ENCODE assay signal across 8 mouse cellular contexts in the genomic region with DNA sequence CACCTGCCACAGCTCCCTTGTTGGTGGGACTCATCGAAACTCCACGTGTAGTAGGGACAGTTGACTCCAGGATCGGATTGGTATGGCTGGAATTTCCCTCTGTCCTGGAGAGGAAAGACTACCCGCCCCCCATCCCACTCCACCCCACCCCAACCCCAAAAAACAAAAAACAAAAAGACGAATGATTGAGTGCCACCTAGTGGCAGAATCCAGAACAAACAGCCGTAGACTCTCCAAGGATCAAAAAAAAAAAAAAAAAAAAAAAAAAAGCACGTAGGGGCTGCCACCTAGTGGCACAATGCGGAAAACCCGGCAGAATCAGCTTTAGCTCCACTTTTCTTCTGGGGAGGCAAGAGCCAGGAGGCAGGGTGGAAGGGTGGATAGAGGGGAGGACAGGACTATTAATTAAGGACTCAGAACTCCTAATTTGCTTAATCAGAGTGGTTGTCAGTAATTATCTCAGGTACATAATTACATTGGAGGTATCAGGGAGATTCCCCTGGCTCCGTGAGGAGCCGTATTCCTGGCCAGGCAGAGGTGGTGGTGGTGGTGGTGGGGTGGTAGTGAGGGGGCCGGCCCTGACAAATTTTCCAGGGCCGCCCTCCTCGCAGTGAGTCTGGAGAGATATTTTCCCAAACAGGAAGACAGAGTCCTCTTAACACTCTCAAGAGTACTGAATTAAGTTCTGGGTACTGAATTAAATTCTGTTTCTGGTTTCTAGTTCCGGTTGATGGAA.
A peak's percentile ranks its signal among the peaks of the same experiment; 100 is the strongest.
DNase-seq lines count a peak whose midpoint lies in the region; ATAC-seq and TF ChIP-seq lines count a peak whose summit lies in the region.

No protein-coding gene starts in this region.

- H3K4me3 ChIP-seq in embryonic facial prominence, embryonic 11.5 days (ENCODE audit: low read depth, low read length): 0 out of 2 replicates have a peak overlapping the region, but pooled peaks have one; percentile 14
- H3K4me3 ChIP-seq in heart, embryonic 14.5 days (ENCODE audit: control insufficient read depth in 1 of 2, insufficient read depth in 1 of 2, low read depth in 1 of 2, low read length in 2 of 2): peak overlapping the region; percentile 37 to 39
- peak overlapping the region; percentile 33 for H3K4me3 ChIP-seq in kidney, postnatal 0 days (replicated peaks; ENCODE audit: low read depth, low read length)
- peak overlapping the region; percentile 47 for H3K4me3 ChIP-seq in lung, adult 2 months (replicated peaks; ENCODE audit: extremely low read depth, low read depth, low read length)
- peak overlapping the region; percentile 29 for H3K4me3 ChIP-seq in neural tube, embryonic 15.5 days (replicated peaks)

- no peaks in the 10 kb centered on the region; the same call in 1 of the 2 replicates for H3K4me1 ChIP-seq in embryonic facial prominence, embryonic 11.5 days (ENCODE audit: control insufficient read depth, insufficient read depth, low read length)
- peaks cover 6 to 7% of the 10 kb centered on the region in 2 experiments for H3K4me1 ChIP-seq in heart, embryonic 14.5 days (ENCODE audit: control insufficient read depth in 2 of 2, insufficient read depth in 2 of 2, low read length in 2 of 2)
- 0 out of 2 replicates have a peak, but pooled peaks cover 2% of the 10 kb centered on the region for H3K4me1 ChIP-seq in kidney, postnatal 0 days (replicated peaks; ENCODE audit: insufficient read depth, low read length)
- no peaks in the 10 kb centered on the region for H3K4me1 ChIP-seq in lung, adult 2 months (ENCODE audit: control insufficient read depth, insufficient read depth, low read length)
- peaks cover 7% of the 10 kb centered on the region for H3K4me1 ChIP-seq in neural tube, embryonic 15.5 days

- no peaks in the 10 kb centered on the region for H3K9me3 ChIP-seq in embryonic facial prominence, embryonic 11.5 days (replicated peaks; ENCODE audit: control insufficient read depth, low read length)
- no peaks in the 10 kb centered on the region for H3K9me3 ChIP-seq in heart, embryonic 14.5 days (ENCODE audit: control insufficient read depth, low read length)
- H3K9me3 ChIP-seq in kidney, postnatal 0 days (replicated peaks; ENCODE audit: low read length): no peaks in the 10 kb centered on the region
- H3K9me3 ChIP-seq in neural tube, embryonic 15.5 days (replicated peaks): no peaks in the 10 kb centered on the region

- WGBS in embryonic facial prominence, embryonic 11.5 days: 26% methylated on average over 15 of the region's 15 CpGs
- WGBS in heart, embryonic 14.5 days: 25% methylated on average over 14 of the region's 15 CpGs
- 27% methylated on average over 15 of the region's 15 CpGs for WGBS in kidney, postnatal 0 days
- WGBS in lung, adult 2 months: 25% methylated on average over 15 of the region's 15 CpGs
- WGBS in neural tube, embryonic 15.5 days: 32% methylated on average over 15 of the region's 15 CpGs

- no peaks in the 10 kb centered on the region for H3K27me3 ChIP-seq in embryonic facial prominence, embryonic 11.5 days (ENCODE audit: control insufficient read depth, insufficient read depth, low read length)
- H3K27me3 ChIP-seq in heart, embryonic 14.5 days (ENCODE audit: control insufficient read depth, insufficient read depth, low read length): no peaks in the 10 kb centered on the region
- no peaks in the 10 kb centered on the region for H3K27me3 ChIP-seq in kidney, postnatal 0 days (ENCODE audit: insufficient read depth, low read length)
- H3K27me3 ChIP-seq in neural tube, embryonic 15.5 days (replicated peaks): no peaks in the 10 kb centered on the region

- no peak overlapping the region for H3K9ac ChIP-seq in embryonic facial prominence, embryonic 11.5 days (replicated peaks; ENCODE audit: low read length)
- peak overlapping the region; percentile 57 for H3K9ac ChIP-seq in heart, embryonic 14.5 days (ENCODE audit: low read length)
- H3K9ac ChIP-seq in kidney, postnatal 0 days (ENCODE audit: low read depth, low read length): no peak overlapping the region
- peak overlapping the region; percentile 20; the same call in 1 of the 2 replicates for H3K9ac ChIP-seq in neural tube, embryonic 15.5 days (replicated peaks)

- H3K27ac ChIP-seq in embryonic facial prominence, embryonic 11.5 days (replicated peaks; ENCODE audit: low read depth, low read length): no peak overlapping the region
- no peak overlapping the region for H3K27ac ChIP-seq in heart, embryonic 14.5 days (replicated peaks in 1 of 2; ENCODE audit: control insufficient read depth in 1 of 2, insufficient read depth in 1 of 2, low read depth in 2 of 2, low read length in 2 of 2)
- H3K27ac ChIP-seq in kidney, postnatal 0 days: no peak overlapping the region
- H3K27ac ChIP-seq in neural tube, embryonic 15.5 days (replicated peaks): no peak overlapping the region

- H3K36me3 ChIP-seq in embryonic facial prominence, embryonic 11.5 days (replicated peaks; ENCODE audit: control insufficient read depth, insufficient read depth, low read depth, low read length): no peaks in the 10 kb centered on the region
- no peaks in the 10 kb centered on the region for H3K36me3 ChIP-seq in heart, embryonic 14.5 days (ENCODE audit: control insufficient read depth, insufficient read depth, low read length)
- H3K36me3 ChIP-seq in kidney, postnatal 0 days (ENCODE audit: insufficient read depth, low read length): no peaks in the 10 kb centered on the region
- H3K36me3 ChIP-seq in neural tube, embryonic 15.5 days: no peaks in the 10 kb centered on the region

- peak; percentile 70 for DNase-seq in adrenal gland, postnatal 10 days
- peak; percentile 88 for DNase-seq in embryonic facial prominence, embryonic 11.5 days (ENCODE audit: low spot score)
- DNase-seq in kidney, postnatal 0 days (ENCODE audit: low spot score): peak; percentile 81
- peak; percentile 40 for DNase-seq in lung, adult 2 months
- DNase-seq in thymus, postnatal 14 days: peak; percentile 62

- peak; percentile 94 for ATAC-seq in CD4-positive, CD25-positive, alpha-beta regulatory T cell, adult 4 months
- no peak; the same call in 1 of the 2 replicates for ATAC-seq in embryonic facial prominence, embryonic 11.5 days (replicated peaks; ENCODE audit: insufficient number of reproducible peaks, low FRiP score, low TSS enrichment, low read depth)
- ATAC-seq in heart, embryonic 14.5 days (ENCODE audit: insufficient number of reproducible peaks, insufficient read depth, low FRiP score, low read depth): no peak
- ATAC-seq in kidney, postnatal 0 days (replicated peaks; ENCODE audit: low FRiP score, low read depth): peak; percentile 55; the same call in 1 of the 2 replicates
- ATAC-seq in neural tube, embryonic 15.5 days (ENCODE audit: low FRiP score): peak; percentile 60

- TF ChIP-seq CTCF in kidney, postnatal 0 days (IDR thresholded peaks at IDR 0.05; ENCODE audit: low read depth): peak; percentile 86
- TF ChIP-seq CTCF in lung, adult 2 months (IDR thresholded peaks at IDR 0.05; ENCODE audit: insufficient read depth, low read length): peak; percentile 57

- no peak for TF ChIP-seq POLR2A in lung, adult 2 months (IDR thresholded peaks at IDR 0.05; ENCODE audit: borderline replicate concordance, extremely low read depth, low read depth, low read length)

- H3K4me2 ChIP-seq in embryonic facial prominence, embryonic 11.5 days (ENCODE audit: low read depth, low read length): peak overlapping the region; percentile 40; the same call in 1 of the 2 replicates
- H3K4me2 ChIP-seq in heart, embryonic 14.5 days (ENCODE audit: low read length): peak overlapping the region; percentile 90
- H3K4me2 ChIP-seq in kidney, postnatal 0 days (ENCODE audit: low read length): peak overlapping the region; percentile 66
- H3K4me2 ChIP-seq in neural tube, embryonic 15.5 days: peak overlapping the region; percentile 63

Comparison
In these comparisons a context has a peak if more than half of its experiments do, and no peak if none do; other contexts are left out.
1. ATAC-seq: peak in CD4-positive, CD25-positive, alpha-beta regulatory T cell, adult 4 months (single experiment), kidney, postnatal 0 days (single experiment) and neural tube, embryonic 15.5 days (single experiment); none in embryonic facial prominence, embryonic 11.5 days (single experiment) and heart, embryonic 14.5 days (single experiment).
2. H3K4me2 ChIP-seq: peak in every context shown above with its lines; median percentile 90 in heart, embryonic 14.5 days; 66 in kidney, postnatal 0 days; 63 in neural tube, embryonic 15.5 days; 40 in embryonic facial prominence, embryonic 11.5 days.
3. H3K9ac ChIP-seq: peak in heart, embryonic 14.5 days (single experiment) and neural tube, embryonic 15.5 days (single experiment); none in embryonic facial prominence, embryonic 11.5 days (single experiment) and kidney, postnatal 0 days (single experiment).
4. Peak in every context shown above with its lines, with median percentiles within 50 percentile points of each other: DNase-seq and H3K4me3 ChIP-seq.